ENCODE assay signal across 12 mouse cellular contexts in the genomic region with DNA sequence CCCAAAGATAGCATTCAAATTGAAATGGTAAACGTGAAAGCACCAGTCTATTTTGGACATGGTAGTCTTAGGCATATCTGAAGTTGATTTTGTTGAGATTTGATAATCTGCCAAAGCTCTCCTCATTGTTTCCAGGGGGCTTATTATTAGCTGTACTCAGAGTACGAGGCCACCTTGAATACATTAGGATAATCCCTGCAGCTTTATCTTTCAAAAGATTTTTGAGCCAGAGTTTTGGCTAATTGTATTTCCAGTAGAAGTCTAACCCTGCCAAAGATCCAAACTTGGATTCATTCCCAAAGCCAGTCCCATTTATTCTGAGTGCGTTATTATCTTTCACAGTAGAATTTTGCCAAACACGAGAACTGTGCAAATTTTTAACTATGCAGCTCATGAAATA.
DNase-seq lines count a peak whose midpoint lies in the region; ATAC-seq and TF ChIP-seq lines count a peak whose summit lies in the region.
"Had no signal": no experiment of that assay in that cellular context is flagged by ENCODE, and none has a peak within 500 bp of the region (broad histone marks: within the 10 kb centered on the region; RNA-seq: fewer than 3 reads in every experiment).

No protein-coding gene starts in this region.

- TF ChIP-seq CTCF in kidney, adult 2 months (conservative IDR thresholded peaks at IDR 0.05; ENCODE audit: insufficient read depth, insufficient read length, low read depth, low read length): no peak

- H3K4me3 ChIP-seq in embryonic facial prominence, embryonic 12.5 days: no peak overlapping the region
- no peak overlapping the region for H3K4me3 ChIP-seq in embryonic facial prominence, embryonic 10.5 days
- no peak overlapping the region for H3K4me3 ChIP-seq in kidney, adult 2 months (ENCODE audit: insufficient read depth, low read depth, low read length)
- H3K4me3 ChIP-seq in limb, embryonic 13.5 days: no peak overlapping the region
- no peak overlapping the region for H3K4me3 ChIP-seq in limb, embryonic 10.5 days
- no peak overlapping the region for H3K4me3 ChIP-seq in forebrain, embryonic 16.5 days (replicated peaks; ENCODE audit: low read length)
- H3K4me3 ChIP-seq: hindbrain, embryonic 15.5 days; midbrain, embryonic 13.5 days had no signal

- 44% methylated on average over 4 of the region's 4 CpGs for WGBS in embryonic facial prominence, embryonic 12.5 days
- WGBS in embryonic facial prominence, embryonic 10.5 days: 79% methylated on average over 4 of the region's 4 CpGs
- WGBS in kidney, adult 2 months: 28% methylated on average over 4 of the region's 4 CpGs
- WGBS in limb, embryonic 13.5 days: 41% methylated on average over 4 of the region's 4 CpGs
- WGBS in limb, embryonic 10.5 days: 81% methylated on average over 4 of the region's 4 CpGs
- WGBS in forebrain, embryonic 16.5 days: 12% methylated on average over 4 of the region's 4 CpGs

- ATAC-seq in embryonic facial prominence, embryonic 12.5 days (ENCODE audit: insufficient number of reproducible peaks, insufficient read depth, low FRiP score, low TSS enrichment): 0 out of 2 replicates have a peak, but pooled peaks have one; percentile 22
- ATAC-seq in limb, embryonic 13.5 days (ENCODE audit: low FRiP score, low read depth): peak; percentile 28; the same call in 1 of the 2 replicates
- ATAC-seq in forebrain, embryonic 16.5 days: peak; percentile 67; the same call in 1 of the 2 replicates
- ATAC-seq: Patski had no signal

- peaks cover 5% of the 10 kb centered on the region; the same call in 1 of the 2 replicates for H3K4me1 ChIP-seq in embryonic facial prominence, embryonic 12.5 days
- no peaks in the 10 kb centered on the region for H3K4me1 ChIP-seq in embryonic facial prominence, embryonic 10.5 days
- no peaks in the 10 kb centered on the region for H3K4me1 ChIP-seq in kidney, adult 2 months (ENCODE audit: control insufficient read depth, insufficient read depth, low read length)
- H3K4me1 ChIP-seq in limb, embryonic 13.5 days: peaks cover 3% of the 10 kb centered on the region; the same call in 1 of the 2 replicates
- H3K4me1 ChIP-seq in limb, embryonic 10.5 days: no peaks in the 10 kb centered on the region
- H3K4me1 ChIP-seq in forebrain, embryonic 16.5 days (replicated peaks; ENCODE audit: control insufficient read depth, insufficient read depth, low read length): peaks cover 12% of the 10 kb centered on the region
- H3K4me1 ChIP-seq: hindbrain, embryonic 15.5 days had no signal

- TF ChIP-seq POLR2A in kidney, adult 2 months (IDR thresholded peaks at IDR 0.05; ENCODE audit: low read depth, low read length): no peak

- no peak overlapping the region for H3K4me2 ChIP-seq in embryonic facial prominence, embryonic 12.5 days (replicated peaks)
- no peak overlapping the region for H3K4me2 ChIP-seq in limb, embryonic 13.5 days (replicated peaks)
- H3K4me2 ChIP-seq in forebrain, embryonic 16.5 days (ENCODE audit: low read length): no peak overlapping the region
- H3K4me2 ChIP-seq: hindbrain, embryonic 15.5 days; midbrain, embryonic 13.5 days had no signal

- H3K27ac ChIP-seq in embryonic facial prominence, embryonic 12.5 days: no peak overlapping the region
- H3K27ac ChIP-seq in embryonic facial prominence, embryonic 10.5 days (replicated peaks): no peak overlapping the region
- H3K27ac ChIP-seq in kidney, adult 2 months (ENCODE audit: insufficient read depth, low read depth, low read length): no peak overlapping the region
- no peak overlapping the region for H3K27ac ChIP-seq in limb, embryonic 13.5 days
- no peak overlapping the region for H3K27ac ChIP-seq in limb, embryonic 10.5 days
- H3K27ac ChIP-seq in forebrain, embryonic 16.5 days (ENCODE audit: low read length): no peak overlapping the region
- H3K27ac ChIP-seq: hindbrain, embryonic 15.5 days; midbrain, embryonic 13.5 days had no signal

- H3K9me3 ChIP-seq in embryonic facial prominence, embryonic 12.5 days: no peaks in the 10 kb centered on the region
- no peaks in the 10 kb centered on the region for H3K9me3 ChIP-seq in embryonic facial prominence, embryonic 10.5 days
- no peaks in the 10 kb centered on the region for H3K9me3 ChIP-seq in limb, embryonic 13.5 days
- H3K9me3 ChIP-seq in limb, embryonic 10.5 days (replicated peaks): no peaks in the 10 kb centered on the region
- H3K9me3 ChIP-seq in forebrain, embryonic 16.5 days (ENCODE audit: control insufficient read depth, low read length): no peaks in the 10 kb centered on the region
- H3K9me3 ChIP-seq: hindbrain, embryonic 15.5 days; midbrain, embryonic 13.5 days had no signal

- no peak overlapping the region for H3K9ac ChIP-seq in embryonic facial prominence, embryonic 12.5 days
- H3K9ac ChIP-seq in limb, embryonic 13.5 days: no peak overlapping the region
- H3K9ac ChIP-seq in forebrain, embryonic 16.5 days (replicated peaks; ENCODE audit: low read depth, low read length): no peak overlapping the region
- H3K9ac ChIP-seq: hindbrain, embryonic 15.5 days; midbrain, embryonic 13.5 days had no signal

- H3K27me3 ChIP-seq in embryonic facial prominence, embryonic 12.5 days: no peaks in the 10 kb centered on the region
- H3K27me3 ChIP-seq in embryonic facial prominence, embryonic 10.5 days (replicated peaks; ENCODE audit: low read depth, poor library complexity, severe bottlenecking): no peaks in the 10 kb centered on the region
- H3K27me3 ChIP-seq in kidney, adult 2 months (replicated peaks; ENCODE audit: control insufficient read depth, insufficient read depth, low read length): no peaks in the 10 kb centered on the region
- no peaks in the 10 kb centered on the region for H3K27me3 ChIP-seq in limb, embryonic 13.5 days
- no peaks in the 10 kb centered on the region for H3K27me3 ChIP-seq in limb, embryonic 10.5 days (ENCODE audit: low read depth, poor library complexity, severe bottlenecking)
- no peaks in the 10 kb centered on the region for H3K27me3 ChIP-seq in forebrain, embryonic 16.5 days (replicated peaks; ENCODE audit: control insufficient read depth, insufficient read depth, low read length)
- H3K27me3 ChIP-seq: hindbrain, embryonic 15.5 days; midbrain, embryonic 13.5 days; Patski had no signal

- DNase-seq in embryonic facial prominence, embryonic 10.5 days (ENCODE audit: low spot score): no peak
- DNase-seq in kidney, adult 2 months: peak; percentile 13
- DNase-seq in kidney, adult 11 months: no peak
- no peak for DNase-seq in limb, embryonic 10.5 days (ENCODE audit: low spot score)
- no peak for DNase-seq in spleen, postnatal 36 days (ENCODE audit: low spot score in 2 of 2)
- DNase-seq: lung, postnatal 36 days had no signal

- H3K36me3 ChIP-seq in embryonic facial prominence, embryonic 12.5 days: no peaks in the 10 kb centered on the region
- H3K36me3 ChIP-seq in embryonic facial prominence, embryonic 10.5 days (replicated peaks): no peaks in the 10 kb centered on the region
- no peaks in the 10 kb centered on the region for H3K36me3 ChIP-seq in kidney, adult 2 months (ENCODE audit: control insufficient read depth, insufficient read depth, low read length)
- H3K36me3 ChIP-seq in limb, embryonic 13.5 days: no peaks in the 10 kb centered on the region
- H3K36me3 ChIP-seq in limb, embryonic 10.5 days: no peaks in the 10 kb centered on the region
- H3K36me3 ChIP-seq in forebrain, embryonic 16.5 days (ENCODE audit: control insufficient read depth, insufficient read depth): no peaks in the 10 kb centered on the region
- H3K36me3 ChIP-seq: hindbrain, embryonic 15.5 days; midbrain, embryonic 13.5 days had no signal
